Mouse (Mus musculus): ENCODE results near the gene Dcaf6. TPM values are rescaled to one million over a fixed set of nuclear protein-coding genes. Genes with fewer than 3 reads are reported as not detected.

The Dcaf6 gene
- polyA plus RNA-seq (2014; fragmentation: Illumina TruSeq; extraction: RNeasy Lipid Tissue Mini Kit (QIAGEN cat#74804); ENCODE audit: low read depth, low replicate concordance) = 49.6 TPM

DNA sequence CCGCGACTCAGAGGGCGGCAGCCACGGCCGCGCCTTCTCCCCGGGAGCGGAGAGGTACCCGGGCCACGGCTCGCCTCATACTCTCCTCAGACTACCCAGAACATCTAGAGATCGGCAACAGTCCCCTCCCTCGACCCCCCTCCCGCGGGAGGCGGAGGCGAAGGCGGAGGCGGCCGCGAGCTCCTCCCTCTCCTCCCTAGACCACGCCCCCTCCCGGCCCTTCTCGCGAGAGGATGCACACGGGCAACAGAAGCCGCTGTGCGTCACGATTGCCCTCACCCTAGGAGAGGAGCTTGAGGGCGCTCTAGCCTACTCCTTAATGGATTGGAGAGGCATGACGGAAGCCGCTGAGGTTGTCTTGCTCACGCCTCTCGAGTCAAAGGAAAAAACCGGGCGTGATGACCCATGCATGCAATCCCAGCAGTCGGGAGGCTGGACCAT lies at the start of gene Dcaf6, which contains the start of gene Mpc2:
Gene Dcaf6 (minus strand): TSS at position 116 of the 441 bp plus-strand sequence.
Gene Mpc2 (plus strand): TSS at position 278 of the 441 bp plus-strand sequence.

DNA sequence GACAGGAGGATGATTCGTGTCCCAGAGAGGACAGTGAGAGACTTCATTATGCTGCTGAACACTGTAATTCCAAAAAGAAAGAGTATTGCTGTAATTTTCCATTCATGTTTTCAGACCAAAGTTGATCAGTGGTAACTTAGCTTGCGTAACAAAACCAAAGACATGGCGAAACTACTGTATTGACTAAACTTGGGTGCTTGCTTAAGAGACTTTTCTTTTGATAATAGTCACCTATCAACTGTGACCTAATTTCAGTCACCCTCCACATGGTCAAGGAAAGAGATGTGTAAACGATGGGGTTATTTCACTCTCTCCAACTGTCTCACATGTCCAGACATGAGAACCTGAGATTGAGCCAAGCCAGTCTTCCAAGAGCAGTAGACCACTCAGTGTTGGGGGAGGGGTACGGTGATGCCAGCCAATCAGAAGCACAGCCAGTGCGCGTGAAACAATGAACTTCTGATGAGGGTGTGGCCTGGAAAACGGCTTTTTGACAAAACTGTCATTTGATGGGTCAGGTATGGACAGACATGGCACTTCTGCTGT lies 24.5 kb upstream of the Dcaf6 start, which contains the start of gene Adcy10:
Gene Adcy10 (plus strand): TSS at position 496 of the 546 bp plus-strand sequence.

DNA sequence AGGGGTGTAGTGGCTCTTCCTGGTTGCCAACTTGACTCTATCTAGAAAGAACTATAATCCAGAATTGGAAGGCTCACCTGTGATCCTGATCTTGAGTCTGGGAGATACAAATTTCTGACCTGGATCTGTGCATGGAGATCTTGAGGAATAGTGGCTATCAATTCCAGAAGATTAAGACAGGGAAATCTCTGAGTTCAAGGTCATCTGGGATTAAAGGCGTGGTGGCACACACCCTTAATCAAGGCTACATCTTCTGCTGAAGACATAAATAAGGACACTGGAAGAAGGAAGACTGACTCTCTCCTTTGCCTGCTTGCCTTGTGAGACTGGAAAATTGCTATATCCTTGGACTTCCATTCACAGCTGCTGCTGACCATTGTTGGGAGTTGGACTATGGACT lies 164.8 kb downstream of the Dcaf6 start, which contains the start of gene Gpr161:
Gene Gpr161 (plus strand): TSS at position 301 of the 400 bp plus-strand sequence.

Other genes with a start within 250 kb of the Dcaf6 start
- gene Tiprl, start 223.5 kb downstream of the Dcaf6 start, polyA plus RNA-seq (2014; fragmentation: Illumina TruSeq; extraction: RNeasy Lipid Tissue Mini Kit (QIAGEN cat#74804); ENCODE audit: low read depth, low replicate concordance) = 137 TPM
- gene Gpr161, start 164.7 kb downstream of the Dcaf6 start, polyA plus RNA-seq (2014; fragmentation: Illumina TruSeq; extraction: RNeasy Lipid Tissue Mini Kit (QIAGEN cat#74804); ENCODE audit: low read depth, low replicate concordance) = 0.87 TPM
- gene Mpc2, start 162 bp upstream of the Dcaf6 start, polyA plus RNA-seq (2014; fragmentation: Illumina TruSeq; extraction: RNeasy Lipid Tissue Mini Kit (QIAGEN cat#74804); ENCODE audit: low read depth, low replicate concordance) = 456 TPM
- gene Adcy10, start 24.7 kb upstream of the Dcaf6 start, polyA plus RNA-seq (2014; fragmentation: Illumina TruSeq; extraction: RNeasy Lipid Tissue Mini Kit (QIAGEN cat#74804); ENCODE audit: low read depth, low replicate concordance) = 0.64 TPM
- gene Mpzl1, start 174.1 kb upstream of the Dcaf6 start, polyA plus RNA-seq (2014; fragmentation: Illumina TruSeq; extraction: RNeasy Lipid Tissue Mini Kit (QIAGEN cat#74804); ENCODE audit: low read depth, low replicate concordance) = 18.4 TPM
- 11.2 TPM for gene Rcsd1, start 249.3 kb upstream of the Dcaf6 start, polyA plus RNA-seq (2014; fragmentation: Illumina TruSeq; extraction: RNeasy Lipid Tissue Mini Kit (QIAGEN cat#74804); ENCODE audit: low read depth, low replicate concordance)

All from adrenal gland, adult 10 weeks (tissue).